12 mouse cellular contexts compared by ENCODE assay signal in the genomic region with DNA sequence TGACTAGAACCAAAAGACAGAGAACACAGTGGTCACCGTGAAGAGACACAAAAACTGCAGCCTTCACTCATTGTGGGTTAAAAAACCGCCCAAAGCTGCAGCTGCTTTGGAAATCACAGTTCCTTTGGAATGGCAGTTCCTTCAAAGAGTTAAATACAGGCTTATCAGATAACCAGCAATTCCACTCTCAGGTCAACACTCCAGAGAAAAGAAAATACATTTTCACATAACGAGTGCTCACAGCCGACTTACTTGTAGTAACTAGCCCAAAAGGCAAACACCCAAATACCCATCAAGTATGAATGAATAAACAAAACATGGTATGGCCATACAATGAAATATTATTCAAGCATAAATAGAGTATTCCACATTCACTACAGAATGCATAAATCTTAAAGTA. TPM values are rescaled to one million over a fixed set of nuclear protein-coding genes. Genes with fewer than 3 reads are reported as not detected.
DNase-seq lines count a peak whose midpoint lies in the region; ATAC-seq lines count a peak whose summit lies in the region.
"Had no signal": no experiment of that assay in that cellular context is flagged by ENCODE, and none has a peak within 500 bp of the region (broad histone marks: within the 10 kb centered on the region; RNA-seq: fewer than 3 reads in every experiment).

No protein-coding gene starts in this region.

- H3K4me1 ChIP-seq in heart, embryonic 12.5 days (replicated peaks): peaks cover 72% of the 10 kb centered on the region
- H3K4me1 ChIP-seq in neural tube, embryonic 12.5 days: peaks cover 58% of the 10 kb centered on the region
- H3K4me1 ChIP-seq in midbrain, embryonic 14.5 days (ENCODE audit: control insufficient read depth, insufficient read depth, low read length): peaks cover 48% of the 10 kb centered on the region

- H3K27me3 ChIP-seq in heart, embryonic 12.5 days (replicated peaks): no peaks in the 10 kb centered on the region
- no peaks in the 10 kb centered on the region for H3K27me3 ChIP-seq in neural tube, embryonic 12.5 days (replicated peaks)
- no peaks in the 10 kb centered on the region for H3K27me3 ChIP-seq in midbrain, embryonic 14.5 days (ENCODE audit: control insufficient read depth, insufficient read depth, low read length)
- H3K27me3 ChIP-seq: liver, embryonic 15.5 days had no signal

- ATAC-seq in heart, embryonic 12.5 days (ENCODE audit: insufficient number of reproducible peaks, low FRiP score): no peak
- no peak for ATAC-seq in neural tube, embryonic 12.5 days (ENCODE audit: low FRiP score, low read depth)
- no peak for ATAC-seq in midbrain, embryonic 14.5 days (ENCODE audit: low FRiP score, low TSS enrichment)

- 13% methylated on average over 4 of the region's 4 CpGs for WGBS in heart, embryonic 12.5 days
- 59% methylated on average over 4 of the region's 4 CpGs for WGBS in neural tube, embryonic 12.5 days
- WGBS in midbrain, embryonic 14.5 days: 35% methylated on average over 4 of the region's 4 CpGs

- H3K4me2 ChIP-seq in heart, embryonic 12.5 days: peak overlapping the region; percentile 5; the same call in 1 of the 2 replicates
- H3K4me2 ChIP-seq in neural tube, embryonic 12.5 days (replicated peaks): peak overlapping the region; percentile 65
- H3K4me2 ChIP-seq in midbrain, embryonic 14.5 days (ENCODE audit: low read length): peak overlapping the region; percentile 85
- H3K4me2 ChIP-seq: liver, embryonic 15.5 days had no signal

- intact Hi-C loops in gastrocnemius, postnatal 36 days (cut with DNase I): loop anchor here (5.0 kb wide), 2 partner anchors 33 to 48 kb away; no protein-coding TSS in a partner anchor

- H3K27ac ChIP-seq in heart, embryonic 12.5 days (ENCODE audit: poor library complexity, severe bottlenecking): no peak overlapping the region
- no peak overlapping the region for H3K27ac ChIP-seq in neural tube, embryonic 12.5 days
- no peak overlapping the region for H3K27ac ChIP-seq in midbrain, embryonic 14.5 days (replicated peaks; ENCODE audit: low read depth, low read length)
- H3K27ac ChIP-seq: heart, adult 2 months; liver, embryonic 15.5 days had no signal

- no peaks in the 10 kb centered on the region for H3K9me3 ChIP-seq in heart, embryonic 12.5 days (replicated peaks)
- no peaks in the 10 kb centered on the region for H3K9me3 ChIP-seq in neural tube, embryonic 12.5 days
- H3K9me3 ChIP-seq in midbrain, embryonic 14.5 days (ENCODE audit: control insufficient read depth, low read length): no peaks in the 10 kb centered on the region
- H3K9me3 ChIP-seq: liver, embryonic 15.5 days had no signal

- H3K4me3 ChIP-seq in heart, embryonic 12.5 days: no peak overlapping the region
- no peak overlapping the region for H3K4me3 ChIP-seq in neural tube, embryonic 12.5 days
- H3K4me3 ChIP-seq in midbrain, embryonic 14.5 days (replicated peaks; ENCODE audit: low read depth, low read length): no peak overlapping the region
- H3K4me3 ChIP-seq: heart, adult 2 months; liver, embryonic 15.5 days had no signal

- no peaks in the 10 kb centered on the region for H3K36me3 ChIP-seq in heart, embryonic 12.5 days
- H3K36me3 ChIP-seq in neural tube, embryonic 12.5 days: no peaks in the 10 kb centered on the region
- no peaks in the 10 kb centered on the region for H3K36me3 ChIP-seq in midbrain, embryonic 14.5 days (ENCODE audit: control insufficient read depth, insufficient read depth, low read length)
- H3K36me3 ChIP-seq: liver, embryonic 15.5 days had no signal

- H3K9ac ChIP-seq in heart, embryonic 12.5 days: no peak overlapping the region
- H3K9ac ChIP-seq in neural tube, embryonic 12.5 days: no peak overlapping the region
- no peak overlapping the region for H3K9ac ChIP-seq in midbrain, embryonic 14.5 days (replicated peaks; ENCODE audit: low read length)
- H3K9ac ChIP-seq: liver, embryonic 15.5 days had no signal

- no peak for DNase-seq in heart, adult 9 months (ENCODE audit: low spot score in 2 of 2)
- no peak for DNase-seq in neural tube, embryonic 10.5 days (ENCODE audit: extremely low spot score, low spot score)
- DNase-seq in midbrain, embryonic 14.5 days: no peak
- DNase-seq in gastrocnemius, adult 8-10 months (ENCODE audit: low spot score in 2 of 2): no peak
- DNase-seq in gastrocnemius, postnatal 36 days: no peak
- DNase-seq in gastrocnemius, postnatal 4 days (ENCODE audit: low spot score in 2 of 2): no peak
- DNase-seq: cerebellum, adult 8-10 months; heart, adult 2 months; kidney, adult 2 months had no signal

RNA-seq across cellular contexts. Expression of a gene that starts 3.6 kb away (rescaled TPM):
- 137 and 141 TPM in 2 replicates for polyA plus RNA-seq in heart, embryonic 12.5 days (2016; fragmentation: Nextera tagmentation; extraction: Ambion mirVana)
- 259 and 292 TPM in 2 replicates for polyA plus RNA-seq in neural tube, embryonic 12.5 days (2016; fragmentation: Nextera tagmentation; extraction: Ambion mirVana)
- 133 and 201 TPM in 2 replicates for polyA plus RNA-seq in midbrain, embryonic 14.5 days (2014; fragmentation: Nextera tagmentation; extraction: Ambion mirVana)
- total RNA-seq in gastrocnemius, adult 8-10 months (2022): 1 to 10 TPM; 7.0 to 9.8 (median 8.2) TPM
- total RNA-seq in gastrocnemius, postnatal 36 days (2021): 10 to 100 TPM; 10.6 to 14.4 TPM
- total RNA-seq in gastrocnemius, postnatal 4 days (2021): 10 to 100 TPM; 70.4 to 84.2 TPM

Comparison
In these comparisons a context has a peak if more than half of its experiments do, and no peak if none do; other contexts are left out.
1. RNA of a gene that starts 3.6 kb away (total RNA-seq): 70.4 to 84.2 TPM in gastrocnemius, postnatal 4 days; 10.6 to 14.4 TPM in gastrocnemius, postnatal 36 days and 7.0 to 9.8 TPM in gastrocnemius, adult 8-10 months; every median in the first group is over 4 times any median in the second.
2. H3K4me2 ChIP-seq: peak in every context shown above with its lines; median percentile 85 in midbrain, embryonic 14.5 days; 65 in neural tube, embryonic 12.5 days; 5 in heart, embryonic 12.5 days.